Mouse (Mus musculus) megakaryocyte, embryonic 14.5 days (primary cell): Measurements from ENCODE around the gene Mef2a. TPM values are rescaled to one million over a fixed set of nuclear protein-coding genes. Genes with fewer than 3 reads are reported as not detected.
A peak's percentile ranks its signal among the peaks of the same experiment; 100 is the strongest.
"Not testable (repeated sequence)": the region's sequence is repeated elsewhere in the genome, so short reads cannot be mapped to it uniquely, and the experiment has no call there.

Experiments
- H3K27me3 ChIP-seq: replicated peaks from 2 replicates; pipeline ENCODE3; 2012; ENCODE audit warnings: inconsistent platforms
- H3K36me3 ChIP-seq: replicated peaks from 2 replicates; pipeline ENCODE3; 2012; ENCODE audit warnings: low read length, inconsistent platforms, mixed read lengths
- H3K4me1 ChIP-seq: 2 replicates; pipeline ENCODE4 v1.6.1; 2012; ENCODE audit warnings: inconsistent platforms
- H3K4me3 ChIP-seq: replicated peaks from 2 replicates; pipeline ENCODE3; 2012; ENCODE audit warnings: moderate library complexity, mild to moderate bottlenecking, inconsistent platforms
- H3K9me3 ChIP-seq: 2 replicates; pipeline ENCODE4 v1.6.1; 2012; ENCODE audit warnings: inconsistent platforms
- FLI1 ChIP-seq: IDR thresholded peaks from 2 replicates; pipeline ENCODE4 v1.6.1; 2012; ENCODE audit warnings: low read length, inconsistent platforms, mixed read lengths
- GATA1 ChIP-seq: IDR thresholded peaks from 3 replicates; pipeline ENCODE4 v1.6.1; 2012; ENCODE audit warnings: mixed read lengths, low read length, inconsistent platforms, borderline replicate concordance
- polyA plus RNA-seq: library from polyadenylated mRNA; stranded (reverse); fragments of >175 nt; gene quantifications from 2 replicates; pipeline ENCODE4 v1.2.3, GENCODE M21; 2012; ENCODE audit warnings: low replicate concordance; ENCODE audit not compliant: insufficient read depth

Mef2a gene
- polyA plus RNA-seq, 1 experiment: 3.5 TPM

DNA sequence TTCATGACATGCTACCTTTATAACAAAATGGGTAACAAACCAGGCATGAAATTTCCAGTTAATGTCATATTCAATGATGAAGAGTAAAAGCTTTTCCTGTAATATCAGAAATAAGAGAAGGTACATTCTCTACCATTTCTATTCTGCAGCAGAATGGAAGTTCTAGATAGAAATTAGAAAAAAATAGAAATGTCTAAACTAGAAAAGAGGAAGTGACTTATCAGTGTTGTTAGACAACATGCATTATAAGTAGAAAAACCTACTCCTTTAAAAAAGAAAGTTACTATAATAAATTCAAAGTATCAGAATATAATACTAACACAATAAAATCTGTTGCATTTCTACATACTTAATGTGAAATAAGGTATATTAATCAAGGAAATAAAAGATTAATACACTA lies 54.0 kb downstream of the Mef2a start:
- H3K27me3 ChIP-seq: no peaks in the 10 kb centered on the region
- peaks cover 18% of the 10 kb centered on the region for H3K4me1 ChIP-seq
- no peaks in the 10 kb centered on the region for H3K9me3 ChIP-seq
- H3K36me3 ChIP-seq: peaks cover 18% of the 10 kb centered on the region
- no peak for TF ChIP-seq GATA1
- no peak for TF ChIP-seq FLI1
- H3K4me3 ChIP-seq: no peak overlapping the region

DNA sequence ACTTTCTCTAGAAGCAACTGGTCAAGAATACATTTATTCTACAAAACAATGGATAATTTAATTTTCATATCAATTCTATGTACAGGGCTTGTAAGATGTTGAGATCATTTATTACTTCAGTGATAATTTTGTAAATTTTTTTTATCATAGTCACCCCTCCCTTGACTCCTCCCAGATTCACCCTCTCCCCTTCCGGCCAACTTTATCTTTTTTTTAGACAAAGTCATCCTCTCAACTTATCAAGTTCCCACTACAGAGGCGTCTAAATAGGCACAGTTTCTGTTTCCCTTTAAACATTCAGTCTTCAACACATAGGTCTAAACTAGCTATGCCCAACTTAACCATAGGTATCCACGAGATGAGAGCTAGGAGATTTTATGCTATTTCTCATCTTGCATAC lies 59.5 kb downstream of the Mef2a start:
- H3K36me3 ChIP-seq: peaks cover 44% of the 10 kb centered on the region
- peaks cover 37% of the 10 kb centered on the region for H3K4me1 ChIP-seq
- no peaks in the 10 kb centered on the region for H3K27me3 ChIP-seq
- H3K4me3 ChIP-seq: no peak overlapping the region
- TF ChIP-seq GATA1: no peak
- no peak for TF ChIP-seq FLI1
- no peaks in the 10 kb centered on the region for H3K9me3 ChIP-seq

DNA sequence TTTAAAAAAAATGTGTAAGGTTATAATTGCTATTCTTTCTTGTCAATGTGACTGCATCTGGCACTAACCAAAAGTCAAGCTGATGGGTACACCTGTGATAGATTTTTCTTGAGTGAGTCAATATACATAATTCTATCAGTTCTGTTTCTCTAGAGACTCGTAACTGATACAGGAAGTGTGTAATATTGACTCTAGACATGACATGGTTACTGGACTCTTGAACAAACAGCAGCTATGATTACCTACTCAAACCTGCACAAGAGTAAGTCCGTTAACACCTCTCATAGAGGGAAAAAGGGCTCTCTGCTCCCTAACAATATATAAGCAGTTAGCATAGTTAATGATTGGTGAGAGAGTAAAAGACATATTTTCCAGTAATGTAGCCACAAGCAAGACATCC lies 62.5 kb downstream of the Mef2a start:
- H3K4me3 ChIP-seq: no peak overlapping the region
- no peaks in the 10 kb centered on the region for H3K9me3 ChIP-seq
- TF ChIP-seq GATA1 (no peak), FLI1 (no peak)
- H3K4me1 ChIP-seq: peaks cover 44% of the 10 kb centered on the region
- H3K36me3 ChIP-seq: peaks cover 35% of the 10 kb centered on the region
- no peaks in the 10 kb centered on the region for H3K27me3 ChIP-seq

- H3K36me3 ChIP-seq: peaks cover 34% of the 10 kb centered on the region
- H3K4me1 ChIP-seq: peaks cover 45% of the 10 kb centered on the region
- H3K9me3 ChIP-seq: no peaks in the 10 kb centered on the region
- TF ChIP-seq GATA1 (no peak), FLI1 (no peak)
- no peak overlapping the region for H3K4me3 ChIP-seq
- no peaks in the 10 kb centered on the region for H3K27me3 ChIP-seq
Measured at GRCm38 (mm10) chr7:67308102-67308501, 64.6 kb downstream of the Mef2a start.

- no peaks in the 10 kb centered on the region for H3K9me3 ChIP-seq
- TF ChIP-seq FLI1 (no peak), GATA1 (no peak)
- H3K4me3 ChIP-seq: no peak overlapping the region
- peaks cover 31% of the 10 kb centered on the region for H3K36me3 ChIP-seq
- no peaks in the 10 kb centered on the region for H3K27me3 ChIP-seq
- H3K4me1 ChIP-seq: peaks cover 41% of the 10 kb centered on the region
Measured at GRCm38 (mm10) chr7:67307078-67307477, 65.6 kb downstream of the Mef2a start.

- Histone ChIP-seq H3K4me3 (peak overlapping the region; percentile 10), H3K9me3 (no peaks in the 10 kb centered on the region), H3K4me1 (peaks cover 26% of the 10 kb centered on the region), H3K36me3 (peaks cover 19% of the 10 kb centered on the region), H3K27me3 (no peaks in the 10 kb centered on the region)
- TF ChIP-seq GATA1 (no peak), FLI1 (no peak)
Measured at GRCm38 (mm10) chr7:67304937-67305336, 67.7 kb downstream of the Mef2a start.

- Histone ChIP-seq H3K4me1 (peaks cover 8% of the 10 kb centered on the region), H3K27me3 (no peaks in the 10 kb centered on the region), H3K36me3 (peaks cover 22% of the 10 kb centered on the region), H3K9me3 (no peaks in the 10 kb centered on the region), H3K4me3 (no peak overlapping the region)
- no peak for TF ChIP-seq FLI1
- no peak for TF ChIP-seq GATA1
Measured at GRCm38 (mm10) chr7:67296419-67296818, 76.2 kb downstream of the Mef2a start.

DNA sequence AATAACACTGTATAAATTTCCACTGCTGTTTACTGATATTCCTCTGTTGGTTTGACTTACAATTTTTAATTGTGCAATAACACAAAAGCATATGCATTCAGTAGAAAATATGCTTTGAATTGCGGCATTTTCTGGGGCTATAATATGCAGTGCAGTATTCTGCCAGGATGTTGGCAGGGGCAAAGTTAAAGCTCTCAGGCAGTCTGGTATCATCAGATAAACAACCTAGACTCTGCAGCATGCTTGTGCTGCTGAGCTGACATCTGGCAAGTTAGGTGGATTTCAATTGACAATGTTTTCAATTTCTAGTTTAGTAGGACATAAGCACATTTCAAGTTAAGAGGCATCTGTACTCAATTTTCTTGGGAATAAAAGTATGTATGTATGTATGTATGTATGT lies 81.3 kb downstream of the Mef2a start:
- TF ChIP-seq FLI1 (no peak), GATA1 (no peak)

GRCm38 (mm10) chr7:67287456-67287855 lies 85.2 kb downstream of the Mef2a start:
- Histone ChIP-seq H3K27me3 (no peaks in the 10 kb centered on the region), H3K36me3 (peaks cover 54% of the 10 kb centered on the region), H3K4me3 (no peak overlapping the region), H3K4me1 (peaks cover 3% of the 10 kb centered on the region; the same call in 1 of the 2 replicates), H3K9me3 (no peaks in the 10 kb centered on the region)
- TF ChIP-seq GATA1: no peak

More for the DNA sequence above, 81.3 kb downstream of the Mef2a start:
- Histone ChIP-seq H3K36me3 (peaks cover 57% of the 10 kb centered on the region), H3K4me1 (peaks cover 6% of the 10 kb centered on the region), H3K9me3 (no peaks in the 10 kb centered on the region), H3K27me3 (no peaks in the 10 kb centered on the region), H3K4me3 (no peak overlapping the region)

- no peak for TF ChIP-seq FLI1
- TF ChIP-seq GATA1: no peak
- Histone ChIP-seq H3K27me3 (no peaks in the 10 kb centered on the region), H3K36me3 (peaks cover 52% of the 10 kb centered on the region), H3K4me1 (0 out of 2 replicates have a peak, but pooled peaks cover 3% of the 10 kb centered on the region), H3K4me3 (no peak overlapping the region), H3K9me3 (no peaks in the 10 kb centered on the region)
Measured at GRCm38 (mm10) chr7:67283581-67283980, 89.1 kb downstream of the Mef2a start.

DNA sequence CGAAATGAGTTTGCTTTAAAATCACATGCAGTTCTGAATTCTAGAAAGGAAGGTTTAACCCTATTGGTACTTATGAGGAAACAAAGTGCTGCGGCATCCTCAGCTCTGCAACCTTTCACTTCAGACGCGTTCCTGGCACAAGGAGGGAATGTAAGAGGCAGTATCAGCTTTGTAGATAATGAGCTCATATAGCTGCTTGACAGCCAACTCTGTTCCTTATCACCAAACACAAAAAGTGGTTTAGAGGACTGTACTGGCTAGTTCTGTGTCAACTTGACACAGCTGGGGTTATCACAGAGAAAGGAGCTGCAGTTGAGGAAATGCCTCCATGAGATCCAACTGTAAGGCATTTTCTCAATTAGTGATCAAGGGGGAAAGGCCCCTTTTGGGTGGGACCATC lies 102.2 kb downstream of the Mef2a start:
- not testable (repeated sequence) for H3K9me3 ChIP-seq, H3K4me3 ChIP-seq, H3K27me3 ChIP-seq
- Histone ChIP-seq H3K4me1 (peaks cover 23% of the 10 kb centered on the region), H3K36me3 (peaks cover 49% of the 10 kb centered on the region)
